Mouse (Mus musculus) E14TG2a.4 (cell line): ENCODE measurements around the gene Gpr84.

Source experiments
- CTCF ChIP-seq: conservative IDR thresholded peaks from 2 replicates; pipeline ENCODE4 v1.5.1; 2014; ENCODE audit warnings: low read length
- NANOG ChIP-seq: IDR thresholded peaks from 2 replicates; pipeline ENCODE4 v1.6.1; 2014; ENCODE audit warnings: borderline replicate concordance, low read length, mixed read lengths

GRCm38 (mm10) chr15:103318201-103318816 is 7.9 kb upstream of the Gpr84 start:
- TF ChIP-seq CTCF = no peak
- no peak for TF ChIP-seq NANOG
